Mouse (Mus musculus): Measurements from ENCODE around the gene Pabpc6. TPM values are rescaled to one million over a fixed set of nuclear protein-coding genes. Genes with fewer than 3 reads are reported as not detected.

Pabpc6 gene
- total RNA-seq, 2 experiments from 2014 or later, result not detected

Other genes with a start within 250 kb of the Pabpc6 start
- not detected in 2 replicates for gene Gm17728, start 247.7 kb downstream of the Pabpc6 start, total RNA-seq (2014; fragmentation: Nextera tagmentation)
- not detected in 2 replicates for gene Gm17728, start 247.7 kb downstream of the Pabpc6 start, total RNA-seq (2017)